Mouse (Mus musculus): ENCODE results near the gene Mcoln1. TPM values are rescaled to one million over a fixed set of nuclear protein-coding genes. Genes with fewer than 3 reads are reported as not detected.
A peak's percentile ranks its signal among the peaks of the same experiment; 100 is the strongest.

The Mcoln1 gene
- total RNA-seq (2021): 10 to 100 TPM; 27.1 to 28.3 TPM

DNA sequence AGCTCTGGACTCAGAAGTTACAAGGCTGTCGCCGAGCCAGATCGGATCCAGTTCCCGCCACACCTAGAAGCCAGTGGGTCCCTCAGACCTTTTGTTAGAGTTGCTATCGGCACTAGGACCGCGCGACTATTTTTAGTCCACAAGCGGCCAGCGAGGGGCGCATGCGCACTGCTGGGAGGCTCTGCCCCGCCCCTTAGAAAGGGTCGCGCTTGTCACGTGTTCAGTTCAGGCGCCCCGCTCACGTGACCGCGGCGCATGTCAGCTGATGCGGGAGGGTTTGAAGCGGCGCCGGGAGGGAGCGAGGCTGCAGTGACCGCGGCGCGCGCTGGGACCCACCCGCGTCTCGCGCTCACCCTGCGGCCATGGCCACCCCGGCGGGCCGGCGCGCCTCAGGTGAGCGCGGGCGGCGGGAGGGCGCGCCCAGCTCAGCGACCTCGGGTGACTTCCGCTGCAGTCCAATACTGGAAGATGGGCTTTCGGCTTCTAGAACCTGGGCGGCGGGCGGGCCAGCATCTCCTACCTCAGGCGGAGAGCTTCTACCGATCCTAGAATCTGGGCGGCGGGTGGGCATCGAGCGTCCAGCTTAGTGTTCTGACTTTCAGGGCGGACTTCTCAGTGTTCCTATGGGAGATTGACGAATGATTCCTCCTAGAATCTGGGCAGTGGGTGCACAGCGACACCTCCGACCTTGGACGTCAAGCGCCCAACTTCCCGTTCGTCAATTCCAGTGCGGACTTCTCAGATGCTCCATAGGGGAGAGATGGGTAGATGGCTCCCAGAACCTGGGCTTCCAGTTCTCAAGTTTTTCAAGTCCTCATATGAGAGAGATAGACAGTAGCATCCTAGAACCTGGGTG is at the start of gene Mcoln1:
Gene Mcoln1 (plus strand): TSS at position 223 of the 856 bp plus-strand sequence.
- DNase-seq: peak; percentile 98 to 99
- intact Hi-C loops (cut with DNase I): loop anchor here (1.0 to 10.0 kb wide), 2 partner anchors 16 to 664 kb away; partner anchors contain the start of gene Evi5l

DNA sequence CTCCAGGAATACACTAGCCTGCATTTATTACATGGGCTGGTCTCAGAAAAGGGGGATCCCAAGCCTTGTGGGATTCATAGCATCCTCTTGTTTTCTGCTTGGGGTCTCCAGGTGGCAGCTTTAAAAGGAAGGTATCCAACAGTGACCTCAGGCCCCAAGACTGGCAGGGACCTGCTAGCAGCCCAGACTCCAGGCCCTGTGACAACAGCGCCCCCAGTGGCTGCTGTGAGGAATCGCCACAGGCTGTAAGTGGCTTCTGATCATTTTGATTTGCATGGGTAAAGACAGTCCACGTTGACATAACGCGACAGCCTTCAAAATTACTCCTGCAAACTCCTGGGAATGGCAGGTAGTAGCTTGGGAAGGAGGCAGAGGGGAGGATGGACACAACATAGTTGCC is 49.6 kb upstream of the Mcoln1 start:
- intact Hi-C loops (cut with DNase I): no loop called here
- peak; percentile 47 to 73 for DNase-seq

DNA sequence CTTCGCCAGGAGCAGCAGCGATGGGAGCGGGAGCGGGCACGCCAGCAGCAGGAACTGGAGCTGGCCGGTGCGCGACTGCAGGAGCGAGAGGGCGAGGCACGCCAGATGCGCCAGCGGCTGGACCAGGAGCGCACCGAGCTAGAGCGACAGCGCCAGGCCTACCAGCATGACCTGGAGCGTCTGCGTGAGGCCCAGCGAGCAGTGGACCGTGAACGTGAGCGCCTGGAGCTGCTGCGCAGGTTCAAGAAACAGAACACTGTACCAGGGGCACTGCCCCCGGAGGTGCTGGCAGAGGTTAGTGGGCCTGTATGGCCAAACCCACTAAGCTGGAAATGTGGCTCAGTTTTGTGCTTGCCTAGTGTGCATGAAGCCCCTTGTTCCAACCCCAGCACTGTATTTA is 48.3 kb upstream of the Mcoln1 start:
- intact Hi-C loops (cut with DNase I): no loop called here
- no peak for DNase-seq

DNA sequence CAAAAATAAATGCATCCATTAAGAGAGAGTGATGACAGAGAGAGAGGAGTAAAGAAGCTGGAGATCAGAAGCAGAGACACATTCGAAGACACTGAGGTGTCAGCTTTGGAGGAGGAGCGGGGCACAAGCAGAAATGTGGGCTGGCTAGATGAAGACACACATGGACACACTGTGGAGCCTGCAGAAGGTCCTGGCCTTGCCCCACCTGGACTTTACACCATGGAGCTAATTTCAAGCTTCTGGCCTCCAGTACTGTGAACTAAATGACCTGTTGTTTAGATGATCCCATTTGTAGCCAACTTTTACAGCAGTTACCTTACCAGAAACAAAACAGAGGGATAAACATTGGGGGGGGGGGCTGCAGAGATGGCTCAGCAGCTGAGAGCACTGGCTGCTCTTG is 37.0 kb upstream of the Mcoln1 start:
- DNase-seq: no peak
- intact Hi-C loops (cut with DNase I): loop anchor here (5.0 kb wide), 1 partner anchor 209 kb away; the partner anchor contains the start of gene Fcor

DNA sequence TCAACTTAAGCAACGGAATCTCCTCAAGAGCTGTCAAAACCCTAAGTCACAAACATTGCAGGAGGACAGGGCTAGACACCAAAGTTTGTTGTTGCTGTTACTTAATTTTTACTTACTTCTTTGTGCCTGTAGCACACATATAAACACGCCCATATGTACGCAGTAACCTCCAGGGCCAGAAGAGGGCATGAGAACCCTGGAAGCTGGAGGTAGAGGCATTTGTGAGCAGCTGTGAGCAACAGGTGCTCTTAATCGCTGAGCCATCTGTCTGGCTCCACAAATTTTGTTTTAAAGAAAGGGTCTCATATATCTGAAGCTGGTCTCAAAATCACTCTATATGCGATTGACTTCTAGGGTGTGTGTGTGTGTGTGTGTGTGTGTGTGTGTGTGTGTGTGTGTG is 35.9 kb upstream of the Mcoln1 start:
- peak; percentile 36 to 45 for DNase-seq
- intact Hi-C loops (cut with DNase I): loop anchor here (5.0 kb wide), 1 partner anchor 208 kb away; the partner anchor contains the start of gene Fcor

DNA sequence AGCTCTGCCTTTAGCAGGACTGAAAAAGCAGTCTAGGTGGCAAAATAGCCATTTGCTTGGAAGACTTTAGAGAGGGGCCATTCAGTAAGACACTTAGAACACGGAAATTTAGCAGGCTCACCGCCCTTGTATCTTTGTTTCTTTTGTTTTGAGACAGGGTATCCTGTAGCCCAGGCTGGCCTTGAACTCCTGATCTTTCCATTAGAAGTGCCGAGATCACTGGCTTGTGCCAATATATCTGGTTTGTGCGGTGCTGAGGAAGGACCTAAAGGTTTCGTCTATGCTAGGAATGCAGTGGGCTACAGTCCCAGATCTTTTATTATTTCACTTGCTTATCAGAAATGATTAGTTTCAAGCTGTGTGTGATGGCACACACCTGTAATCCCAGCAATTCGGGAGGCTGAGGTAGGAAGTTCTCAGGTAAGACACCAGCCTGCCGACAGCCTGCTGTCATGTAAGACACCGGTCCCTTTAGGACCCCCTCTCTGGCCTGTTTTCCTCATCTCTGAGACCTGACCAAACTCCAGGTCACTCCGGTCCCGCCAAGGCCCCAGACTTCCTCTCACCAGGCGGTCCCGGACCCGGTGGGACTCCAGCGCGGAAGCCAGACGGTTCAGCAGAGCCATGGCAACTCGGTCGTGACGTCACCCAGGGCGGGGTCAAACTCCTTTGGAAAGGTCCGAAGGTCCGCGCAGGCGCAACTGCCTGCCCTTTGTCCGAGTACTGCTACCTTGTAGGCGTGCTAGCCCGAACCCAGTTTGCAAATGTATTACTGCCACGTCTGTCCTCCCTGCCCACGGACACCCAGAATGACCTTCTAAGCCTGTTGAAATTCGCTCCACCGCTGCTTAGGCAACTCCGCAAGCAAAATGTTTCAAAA is 33.0 kb upstream of the Mcoln1 start, which contains the start of gene Pex11g:
Gene Pex11g (minus strand): TSS at position 675 of the 880 bp plus-strand sequence.
- intact Hi-C loops (cut with DNase I): loop anchor here (1.0 kb wide), 1 partner anchor 49 kb away; no protein-coding TSS in a partner anchor

GRCm38 (mm10) chr8:3467886-3468545 is 32.2 kb upstream of the Mcoln1 start:
- no peak for DNase-seq
- intact Hi-C loops (cut with DNase I): loop anchor here (1.0 to 2.0 kb wide), 2 partner anchors 25 to 48 kb away; partner anchors contain the start of gene Zfp358

More for the DNA sequence above, 33.0 kb upstream of the Mcoln1 start, which contains the start of gene Pex11g:
- peak; percentile 98 to 99 for DNase-seq

DNA sequence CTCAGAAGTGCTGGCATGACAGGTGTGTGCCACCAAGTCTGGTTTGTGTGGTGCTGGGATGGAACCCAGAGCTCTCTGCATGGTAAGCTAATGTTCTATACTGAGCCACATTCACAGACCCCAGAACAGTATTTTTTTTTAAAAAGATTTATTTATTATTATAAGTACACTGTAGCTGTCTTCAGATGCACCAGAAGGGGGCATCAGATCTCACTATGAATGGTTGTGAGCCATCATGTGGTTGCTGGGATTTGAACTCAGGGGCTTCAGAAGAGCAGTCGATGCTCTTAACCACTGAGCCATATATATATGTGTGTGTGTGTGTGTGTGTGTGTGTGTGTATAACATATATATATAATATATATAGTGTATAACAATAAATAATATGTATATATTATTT is 31.4 kb upstream of the Mcoln1 start:
- no peak for DNase-seq
- intact Hi-C loops (cut with DNase I): loop anchor here (2.0 kb wide), 1 partner anchor 24 kb away; the partner anchor contains the start of gene Zfp358

DNA sequence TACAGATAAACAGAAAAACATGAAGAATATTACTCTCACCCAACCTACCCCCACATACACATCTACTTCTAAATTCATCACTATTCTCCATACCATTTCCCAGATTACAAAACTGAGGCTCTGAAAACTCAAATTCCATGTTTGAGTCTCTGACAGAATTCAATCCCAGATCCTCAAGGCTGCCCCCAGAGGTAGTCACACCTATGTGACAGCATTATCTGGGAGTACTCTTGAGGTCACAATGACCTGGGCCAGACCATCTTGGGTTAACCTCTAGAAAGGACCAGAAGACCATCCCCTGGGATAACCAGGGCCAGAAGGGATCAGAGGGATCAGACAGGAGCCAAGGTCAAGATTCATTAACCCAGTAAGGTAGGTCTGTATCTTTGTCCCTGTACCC is 29.7 kb upstream of the Mcoln1 start, which contains the start of gene Tex45:
Gene Tex45 (plus strand): TSS at position 301 of the 400 bp plus-strand sequence.
- intact Hi-C loops (cut with DNase I): no loop called here
- DNase-seq: no peak

GRCm38 (mm10) chr8:3475715-3476429 is 24.4 kb upstream of the Mcoln1 start:
- DNase-seq: no peak
- intact Hi-C loops (cut with DNase I): no loop called here

GRCm38 (mm10) chr8:3480221-3480785 is 20.0 kb upstream of the Mcoln1 start:
- intact Hi-C loops (cut with DNase I): no loop called here
- DNase-seq: peak in 1 of 2 experiments; percentile 27

- DNase-seq: no peak
- intact Hi-C loops (cut with DNase I): no loop called here
Observed at GRCm38 (mm10) chr8:3481605-3482004, 18.7 kb upstream of the Mcoln1 start.

- intact Hi-C loops (cut with DNase I): no loop called here
- no peak for DNase-seq
Observed at GRCm38 (mm10) chr8:3482240-3482740, 18.0 kb upstream of the Mcoln1 start.

DNA sequence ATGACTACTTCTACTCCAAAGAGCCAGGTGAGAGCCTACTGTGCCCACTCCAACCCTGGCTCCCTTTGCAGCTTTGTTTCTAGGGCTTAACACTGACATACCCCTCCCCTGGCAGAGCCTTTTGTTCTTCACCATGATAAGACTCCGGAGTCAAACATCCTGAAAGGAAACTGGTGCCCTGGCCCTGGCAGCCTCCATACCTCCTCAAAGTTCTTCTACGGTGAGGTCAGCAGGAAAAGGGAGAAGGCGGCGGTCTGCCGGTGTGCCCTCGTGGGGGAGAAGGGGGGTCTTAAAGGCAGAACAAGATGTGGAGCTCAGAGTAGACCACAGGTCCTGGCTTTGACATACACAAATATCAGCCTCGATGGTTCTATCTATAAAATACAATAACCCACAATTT is 16.7 kb upstream of the Mcoln1 start:
- DNase-seq: no peak
- intact Hi-C loops (cut with DNase I): no loop called here

DNA sequence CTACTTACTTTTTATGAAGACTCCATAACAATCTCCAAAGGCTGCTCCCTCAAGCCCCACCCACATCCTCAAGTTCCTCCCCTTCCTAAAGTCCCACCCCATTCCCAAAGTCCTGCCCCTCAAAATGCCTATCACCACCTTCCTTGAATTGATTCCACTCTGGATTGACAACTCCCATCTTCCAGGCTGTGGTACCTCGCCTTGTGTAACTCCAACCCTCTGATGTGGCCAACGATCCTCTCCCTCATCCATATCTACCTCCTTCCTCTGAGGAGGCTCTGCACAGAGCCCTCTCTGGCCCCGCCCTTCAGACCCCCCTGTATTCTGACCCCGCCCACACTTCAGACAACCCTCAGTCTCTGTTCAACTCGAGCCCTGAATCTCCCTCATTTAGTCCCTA is 15.1 kb upstream of the Mcoln1 start:
- DNase-seq: no peak
- intact Hi-C loops (cut with DNase I): no loop called here

DNA sequence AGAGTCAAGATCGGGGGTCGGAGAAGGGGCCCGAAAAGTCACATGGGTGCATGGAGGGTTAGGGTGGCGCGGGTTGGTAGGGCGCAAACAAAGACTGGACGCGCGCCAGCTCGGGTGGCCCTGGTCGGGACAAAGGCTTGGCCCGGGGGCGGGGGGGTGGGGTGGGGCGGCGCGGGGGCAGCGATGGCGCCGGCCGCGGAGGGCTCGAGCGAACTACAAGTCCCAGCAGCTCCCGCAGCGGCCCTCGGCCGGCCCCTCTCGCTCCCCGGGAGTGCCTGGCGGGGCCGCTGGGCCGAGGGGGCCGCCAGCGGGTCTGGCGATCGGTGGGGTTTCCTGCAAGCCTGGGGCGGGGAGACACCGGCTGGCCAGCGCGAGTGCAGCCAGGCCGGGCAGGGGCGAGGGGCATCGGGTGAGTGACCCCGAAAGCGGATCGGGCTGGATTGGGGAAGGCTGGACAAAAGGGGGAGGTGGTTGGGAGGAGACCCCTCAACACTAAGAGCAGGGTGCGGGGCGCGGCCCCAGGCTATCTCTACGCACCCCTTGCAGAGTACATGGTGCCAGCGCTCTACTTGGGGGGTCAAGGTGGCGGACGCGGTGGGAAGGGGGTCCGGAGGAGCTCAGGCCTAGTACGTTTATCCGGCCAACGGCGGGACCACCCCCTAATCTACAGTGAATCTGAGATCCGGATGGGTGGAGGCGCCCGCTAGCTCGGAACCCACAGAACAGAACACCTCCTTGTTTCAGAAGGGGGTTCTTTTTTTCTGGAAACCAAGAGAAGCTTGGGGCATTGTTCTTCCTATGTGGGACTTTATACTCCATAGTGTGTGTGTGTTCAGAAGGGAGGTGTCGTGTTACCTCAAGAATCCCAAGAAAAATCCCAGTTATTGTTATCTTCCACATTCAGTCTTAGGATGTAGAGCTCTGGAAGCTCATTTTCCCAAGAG is 7.1 kb upstream of the Mcoln1 start, which contains the start of gene Zfp358:
Gene Zfp358 (plus strand): TSS at position 238 of the 944 bp plus-strand sequence.
- DNase-seq: peak; percentile 81 to 82
- intact Hi-C loops (cut with DNase I): loop anchor here (2.0 kb wide), 1 partner anchor 24 kb away; no protein-coding TSS in a partner anchor

- intact Hi-C loops (cut with DNase I): loop anchor here (2.0 kb wide), 1 partner anchor 25 kb away; no protein-coding TSS in a partner anchor
- no peak for DNase-seq
Observed at GRCm38 (mm10) chr8:3493845-3494208, 6.4 kb upstream of the Mcoln1 start.
